Mouse (Mus musculus) hindbrain, embryonic 15.5 days (tissue): ENCODE results near the gene Col2a1. TPM values are rescaled to one million over a fixed set of nuclear protein-coding genes. Genes with fewer than 3 reads are reported as not detected.

Experiments used
- ATAC-seq: fragments of 200-750 bp; cut with Nextera tagmentation; 2 replicates; pipeline ENCODE4 v1.8.0; 2017; ENCODE audit warnings: low read depth, moderate number of reproducible peaks, moderate TSS enrichment; ENCODE audit not compliant: low FRiP score
- H3K27ac ChIP-seq: fragments of 300-500 bp; sonication (generic); replicated peaks from 2 replicates; pipeline ENCODE4 v1.5.1; 2015; ENCODE audit warnings: mild to moderate bottlenecking, inconsistent platforms
- H3K27me3 ChIP-seq: fragments of 300-500 bp; sonication (generic); 2 replicates; pipeline ENCODE4 v1.6.1; 2015; ENCODE audit warnings: control low read depth, inconsistent platforms
- H3K36me3 ChIP-seq: fragments of 300-500 bp; sonication (generic); 2 replicates; pipeline ENCODE4 v1.6.1; 2015; ENCODE audit warnings: control low read depth, inconsistent platforms
- H3K4me1 ChIP-seq: fragments of 300-500 bp; sonication (generic); replicated peaks from 2 replicates; pipeline ENCODE4 v1.6.1; 2015; ENCODE audit warnings: control low read depth, inconsistent platforms
- H3K4me2 ChIP-seq: fragments of 300-500 bp; sonication (generic); 2 replicates; pipeline ENCODE4 v1.6.1; 2015; ENCODE audit warnings: moderate library complexity, mild to moderate bottlenecking, inconsistent platforms
- H3K4me3 ChIP-seq: fragments of 300-500 bp; sonication (generic); 2 replicates; pipeline ENCODE4 v1.5.1; 2015; ENCODE audit warnings: mild to moderate bottlenecking, inconsistent platforms
- H3K9ac ChIP-seq: fragments of 300-500 bp; sonication (generic); 2 replicates; pipeline ENCODE4 v1.6.1; 2015; ENCODE audit warnings: inconsistent platforms
- H3K9me3 ChIP-seq: fragments of 300-500 bp; sonication (generic); 2 replicates; pipeline ENCODE4 v1.6.1; 2016; ENCODE audit warnings: control low read depth, inconsistent platforms
- WGBS: fragments of 180-500 bp; shearing (Covaris S2); methylation state at CpG from one replicate; pipeline ENCODE4 v1.1.7; 2015; 5-methylcytosine and 5-hydroxymethylcytosine counted together
- polyA plus RNA-seq: library from polyadenylated mRNA; unstranded; fragments of >200 nt; fragmentation: Nextera tagmentation; extraction: Ambion mirVana; gene quantifications from 2 replicates; pipeline ENCODE4 v1.2.1, GENCODE M21; 2015

Col2a1 gene
- polyA plus RNA-seq, 1 experiment from 2014 or later = 33.9 TPM

GRCm38 (mm10) chr15:97952889-97953189 is 51.7 kb downstream of the Col2a1 start:
- no peak for ATAC-seq
- Histone ChIP-seq H3K4me2 (peak overlapping the region; percentile 39), H3K4me1 (peaks cover 11% of the 10 kb centered on the region; the same call in 1 of the 2 replicates), H3K9ac (no peak overlapping the region), H3K36me3 (no peaks in the 10 kb centered on the region), H3K4me3 (no peak overlapping the region), H3K27ac (no peak overlapping the region), H3K27me3 (no peaks in the 10 kb centered on the region), H3K9me3 (no peaks in the 10 kb centered on the region)
- 70% methylated on average over 4 of the region's 4 CpGs for WGBS

GRCm38 (mm10) chr15:97952137-97952888 is 52.2 kb downstream of the Col2a1 start:
- Histone ChIP-seq H3K4me3 (no peak overlapping the region), H3K36me3 (no peaks in the 10 kb centered on the region), H3K27ac (no peak overlapping the region), H3K9ac (no peak overlapping the region), H3K4me1 (peaks cover 11% of the 10 kb centered on the region; the same call in 1 of the 2 replicates), H3K4me2 (peak overlapping the region; percentile 39), H3K27me3 (no peaks in the 10 kb centered on the region), H3K9me3 (no peaks in the 10 kb centered on the region)
- peak; percentile 57; the same call in 1 of the 2 replicates for ATAC-seq
- WGBS = 15% methylated on average over 16 of the region's 16 CpGs

DNA sequence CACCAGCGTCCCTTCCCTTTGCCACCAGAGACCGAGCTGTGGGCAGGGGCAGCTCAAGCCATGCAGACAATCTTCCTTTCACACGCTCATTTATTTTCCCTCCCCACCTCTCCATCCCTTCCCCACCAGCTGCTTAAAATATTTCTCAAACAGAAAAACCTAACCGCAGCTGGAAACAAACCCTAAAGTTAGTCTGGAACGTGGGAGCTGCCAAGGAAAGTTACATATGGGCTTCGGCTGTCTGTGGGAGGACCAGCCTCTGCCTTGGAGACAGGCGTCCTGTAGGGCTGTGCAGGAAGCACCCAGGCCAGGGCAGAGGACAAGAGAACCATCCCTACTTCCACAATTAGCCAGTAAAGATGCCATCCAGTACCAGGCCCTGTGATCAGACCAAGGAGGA is 54.3 kb downstream of the Col2a1 start:
- Histone ChIP-seq H3K36me3 (no peaks in the 10 kb centered on the region), H3K4me3 (no peak overlapping the region), H3K4me2 (no peak overlapping the region), H3K27ac (no peak overlapping the region), H3K27me3 (no peaks in the 10 kb centered on the region), H3K9ac (no peak overlapping the region), H3K9me3 (no peaks in the 10 kb centered on the region), H3K4me1 (peaks cover 7% of the 10 kb centered on the region; the same call in 1 of the 2 replicates)
- 81% methylated on average over 7 of the region's 7 CpGs for WGBS
- ATAC-seq = no peak

DNA sequence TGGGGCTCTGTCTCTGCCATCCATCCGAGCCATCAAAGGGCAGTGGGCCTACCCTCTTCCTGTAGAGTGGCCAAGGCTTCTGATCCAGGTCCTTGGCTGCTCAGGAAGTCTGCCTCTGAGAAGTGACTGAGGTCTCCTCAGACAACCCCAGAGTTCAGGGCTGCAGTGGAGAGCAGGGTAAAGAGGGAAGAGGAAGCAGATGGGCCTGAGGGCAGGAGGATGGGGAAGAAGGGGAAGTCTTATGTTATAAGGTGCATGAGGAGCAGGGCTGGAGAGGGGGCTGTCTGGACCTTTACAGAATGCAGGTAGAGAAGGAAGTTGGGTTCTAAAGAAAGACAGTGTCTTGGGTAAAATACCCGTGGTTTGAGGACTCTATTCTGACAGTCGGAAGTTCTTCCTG is 54.8 kb downstream of the Col2a1 start:
- H3K4me1 ChIP-seq = peaks cover 7% of the 10 kb centered on the region; the same call in 1 of the 2 replicates
- no peak overlapping the region for H3K4me3 ChIP-seq

GRCm38 (mm10) chr15:97948720-97949119 is 55.8 kb downstream of the Col2a1 start:
- Histone ChIP-seq H3K27me3 (no peaks in the 10 kb centered on the region), H3K4me3 (no peak overlapping the region), H3K27ac (no peak overlapping the region), H3K9ac (no peak overlapping the region), H3K9me3 (no peaks in the 10 kb centered on the region), H3K4me2 (no peak overlapping the region), H3K4me1 (peaks cover 7% of the 10 kb centered on the region; the same call in 1 of the 2 replicates), H3K36me3 (no peaks in the 10 kb centered on the region)
- ATAC-seq = no peak
- 46% methylated on average over 7 of the region's 7 CpGs for WGBS

More for the DNA sequence above, 54.8 kb downstream of the Col2a1 start:
- no peak overlapping the region for H3K4me2 ChIP-seq
- H3K9ac ChIP-seq = no peak overlapping the region
- H3K9me3 ChIP-seq = no peaks in the 10 kb centered on the region
- no peak for ATAC-seq
- no peaks in the 10 kb centered on the region for H3K36me3 ChIP-seq
- no peaks in the 10 kb centered on the region for H3K27me3 ChIP-seq
- 80% methylated on average over 3 of the region's 3 CpGs for WGBS
- no peak overlapping the region for H3K27ac ChIP-seq

GRCm38 (mm10) chr15:97945656-97946315 is 58.7 kb downstream of the Col2a1 start:
- ATAC-seq = no peak
- Histone ChIP-seq H3K27ac (no peak overlapping the region), H3K36me3 (no peaks in the 10 kb centered on the region)

DNA sequence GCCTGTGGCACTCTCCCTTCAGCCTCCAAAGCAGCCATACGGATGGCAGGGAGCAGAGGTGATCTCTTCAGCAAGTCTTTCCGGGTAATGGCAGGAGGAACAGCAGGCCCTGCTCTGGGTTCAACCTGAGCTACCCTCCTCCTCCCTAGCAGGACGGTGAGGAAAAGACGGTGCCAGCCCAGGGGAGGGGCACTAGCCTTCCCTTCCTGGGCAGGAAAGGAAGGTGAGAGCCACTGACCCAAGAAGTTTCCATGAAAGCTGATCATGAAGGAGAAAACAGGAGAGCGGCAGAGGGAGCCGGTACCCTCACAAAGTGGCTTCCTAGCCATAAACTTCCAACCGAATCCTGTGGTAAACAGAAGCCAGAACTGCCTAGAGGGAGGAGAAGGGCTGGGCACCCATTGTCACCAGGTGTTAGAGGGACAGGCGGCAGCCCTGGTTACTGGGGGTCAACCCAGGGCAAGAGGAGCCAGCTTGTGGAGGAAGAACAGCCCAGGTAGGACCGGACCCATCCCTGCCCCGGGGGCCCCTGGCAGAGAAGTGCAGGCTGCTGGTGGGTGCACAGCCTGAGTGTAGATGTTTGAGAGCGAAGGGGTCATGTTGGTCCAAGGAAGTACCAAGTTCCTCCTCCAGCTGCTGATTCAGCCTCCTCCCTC is 59.4 kb downstream of the Col2a1 start:
- H3K9me3 ChIP-seq = no peaks in the 10 kb centered on the region
- H3K36me3 ChIP-seq = no peaks in the 10 kb centered on the region
- H3K9ac ChIP-seq = no peak overlapping the region
- 80% methylated on average over 11 of the region's 11 CpGs for WGBS
- no peak overlapping the region for H3K27ac ChIP-seq
- H3K4me3 ChIP-seq = no peak overlapping the region
- no peak for ATAC-seq
- no peak overlapping the region for H3K4me2 ChIP-seq
- no peaks in the 10 kb centered on the region for H3K4me1 ChIP-seq
- no peaks in the 10 kb centered on the region for H3K27me3 ChIP-seq

More at GRCm38 (mm10) chr15:97945656-97946315, 58.7 kb downstream of the Col2a1 start:
- Histone ChIP-seq H3K9me3 (no peaks in the 10 kb centered on the region), H3K27me3 (no peaks in the 10 kb centered on the region), H3K4me2 (no peak overlapping the region), H3K9ac (no peak overlapping the region), H3K4me3 (no peak overlapping the region), H3K4me1 (no peaks in the 10 kb centered on the region)
- 85% methylated on average over 11 of the region's 11 CpGs for WGBS

GRCm38 (mm10) chr15:97943356-97943755 is 61.1 kb downstream of the Col2a1 start:
- Histone ChIP-seq H3K36me3 (no peaks in the 10 kb centered on the region), H3K9ac (no peak overlapping the region), H3K27ac (no peak overlapping the region), H3K4me3 (no peak overlapping the region), H3K9me3 (no peaks in the 10 kb centered on the region), H3K27me3 (no peaks in the 10 kb centered on the region), H3K4me1 (no peaks in the 10 kb centered on the region), H3K4me2 (no peak overlapping the region)
- WGBS = 84% methylated on average over 8 of the region's 8 CpGs
- ATAC-seq = no peak

GRCm38 (mm10) chr15:97942538-97942937 is 62.0 kb downstream of the Col2a1 start:
- Histone ChIP-seq H3K36me3 (no peaks in the 10 kb centered on the region), H3K4me3 (no peak overlapping the region), H3K4me1 (no peaks in the 10 kb centered on the region), H3K27ac (no peak overlapping the region), H3K27me3 (no peaks in the 10 kb centered on the region), H3K9me3 (no peaks in the 10 kb centered on the region), H3K9ac (no peak overlapping the region), H3K4me2 (no peak overlapping the region)
- ATAC-seq = no peak
- 86% methylated on average over 8 of the region's 8 CpGs for WGBS

DNA sequence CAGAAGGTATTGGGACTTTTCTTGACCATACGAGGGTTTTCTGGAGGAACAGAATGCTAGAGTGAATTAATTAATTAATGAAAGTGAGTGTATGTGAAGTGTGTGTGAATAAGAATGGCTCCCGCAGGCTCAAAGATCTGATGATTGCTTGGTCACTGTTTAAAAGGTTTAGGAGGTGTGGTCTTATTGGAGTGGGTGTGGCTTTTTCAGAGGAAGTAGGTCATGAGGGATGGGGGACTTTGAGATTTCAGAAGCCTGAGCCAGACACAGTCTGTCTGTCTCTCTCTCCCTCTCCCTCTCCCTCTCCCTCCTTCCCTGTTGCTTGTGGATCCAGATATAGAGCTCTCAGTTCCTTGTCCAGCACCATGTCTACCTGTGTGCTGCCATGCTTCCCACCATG is 63.2 kb downstream of the Col2a1 start:
- H3K4me2 ChIP-seq = no peak overlapping the region

DNA sequence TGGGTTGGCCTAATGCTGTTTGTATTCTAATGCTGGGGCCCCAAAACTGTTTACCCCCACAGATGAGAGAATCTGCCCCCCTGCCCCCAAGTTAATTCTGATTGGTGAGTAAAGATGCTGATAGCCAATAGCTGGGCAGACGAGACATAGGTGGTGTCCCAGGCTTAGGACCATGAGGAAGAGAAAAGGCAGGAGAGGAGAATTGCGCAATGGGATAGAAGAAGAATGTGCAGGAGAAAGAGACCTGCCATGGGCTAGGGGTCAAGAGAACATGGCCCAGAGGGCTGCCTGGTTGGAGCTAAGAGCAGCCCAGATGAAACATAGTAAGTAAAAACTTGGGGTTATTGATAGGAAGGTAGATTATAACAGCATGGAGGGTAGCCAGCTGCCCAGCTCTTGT is 64.4 kb downstream of the Col2a1 start:
- Histone ChIP-seq H3K27me3 (no peaks in the 10 kb centered on the region), H3K9ac (no peak overlapping the region), H3K4me1 (no peaks in the 10 kb centered on the region), H3K36me3 (no peaks in the 10 kb centered on the region), H3K4me3 (no peak overlapping the region), H3K9me3 (no peaks in the 10 kb centered on the region), H3K27ac (no peak overlapping the region), H3K4me2 (no peak overlapping the region)
- WGBS = 93% methylated on average over 2 of the region's 2 CpGs
- no peak for ATAC-seq

More for the DNA sequence above, 63.2 kb downstream of the Col2a1 start:
- Histone ChIP-seq H3K36me3 (no peaks in the 10 kb centered on the region), H3K9ac (no peak overlapping the region), H3K4me3 (no peak overlapping the region), H3K27me3 (no peaks in the 10 kb centered on the region), H3K9me3 (no peaks in the 10 kb centered on the region), H3K4me1 (no peaks in the 10 kb centered on the region), H3K27ac (no peak overlapping the region)
- ATAC-seq = no peak
- WGBS = 91% methylated on average over 2 of the region's 2 CpGs

DNA sequence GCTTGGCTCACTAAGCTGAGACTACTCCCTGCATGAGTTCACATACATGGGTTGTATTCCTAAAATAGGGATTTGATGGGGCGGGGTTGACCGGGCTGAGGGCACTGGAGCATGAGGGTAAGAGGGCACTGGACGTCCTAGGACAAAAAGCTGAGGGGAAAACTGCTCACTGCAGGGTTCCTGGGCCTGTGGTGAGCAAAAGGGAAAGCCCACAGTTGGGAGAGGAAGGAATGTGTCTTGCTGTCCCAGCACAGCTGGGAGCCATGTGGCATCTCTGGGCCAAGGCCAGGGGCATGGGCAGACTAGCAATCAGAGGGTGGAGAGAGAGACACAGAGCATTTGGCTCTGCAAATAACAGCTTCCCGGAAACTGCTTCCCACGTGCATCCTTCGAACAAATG is 65.9 kb downstream of the Col2a1 start:
- H3K36me3 ChIP-seq = no peaks in the 10 kb centered on the region
- no peak overlapping the region for H3K4me3 ChIP-seq
- WGBS = 48% methylated on average over 6 of the region's 6 CpGs
- no peak overlapping the region for H3K9ac ChIP-seq
- H3K27ac ChIP-seq = no peak overlapping the region
- ATAC-seq = no peak
- H3K4me2 ChIP-seq = no peak overlapping the region
- H3K4me1 ChIP-seq = no peaks in the 10 kb centered on the region
- H3K9me3 ChIP-seq = no peaks in the 10 kb centered on the region
- no peaks in the 10 kb centered on the region for H3K27me3 ChIP-seq
